Mouse (Mus musculus) myocyte (in vitro differentiated cells): ENCODE data around the gene Cep128.

Experiments
- MYOD1 ChIP-seq, 3 experiments: IDR thresholded peaks; one replicate each; pipeline ENCODE4 v1.6.1; 2011; ENCODE audit warnings: control low read depth in 2 of 3, low read depth in 2 of 3, mild to moderate bottlenecking in 2 of 3, moderate library complexity in 1 of 3; ENCODE audit not compliant: insufficient read length in 2 of 3, control insufficient read depth in 1 of 3
- POLR2A ChIP-seq: IDR thresholded peaks from one replicate; pipeline ENCODE4 v1.6.1; 2011; ENCODE audit warnings: low read depth, mild to moderate bottlenecking, control low read depth, moderate library complexity; ENCODE audit not compliant: insufficient read length
- TCF12 ChIP-seq: IDR thresholded peaks from one replicate; pipeline ENCODE4 v1.6.1; 2011; ENCODE audit warnings: mild to moderate bottlenecking, control low read depth; ENCODE audit not compliant: poor library complexity, insufficient read depth, severe bottlenecking
- USF1 ChIP-seq: IDR thresholded peaks from one replicate; pipeline ENCODE4 v1.6.1; 2011; ENCODE audit warnings: low read depth, mild to moderate bottlenecking, control low read depth, moderate library complexity

DNA sequence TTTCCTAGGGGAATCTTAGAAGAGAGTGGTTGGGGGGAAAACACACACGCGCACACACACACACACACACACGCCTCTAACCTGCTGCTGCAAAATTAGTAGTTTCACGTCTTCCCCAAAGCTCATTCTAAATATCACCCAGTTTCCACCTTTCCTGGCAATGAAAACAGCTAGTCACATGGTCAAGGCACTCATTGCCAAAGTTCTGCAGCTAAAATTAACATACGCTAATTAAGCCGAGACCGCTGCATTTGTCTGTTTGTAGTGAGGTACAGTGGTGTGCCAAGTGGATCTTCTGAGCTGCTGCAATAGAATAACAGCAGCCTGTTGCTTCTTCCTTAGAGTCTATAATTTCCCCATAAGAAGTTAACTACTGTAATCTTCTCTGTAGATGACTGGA is 32.6 kb upstream of the Cep128 start:
- TF ChIP-seq POLR2A (no peak), USF1 (no peak), TCF12 (no peak), MYOD1 (IDR thresholded peaks at IDR 0.05; ENCODE audit: control insufficient read depth in 1 of 3, insufficient read length in 2 of 3, low read depth in 2 of 3) (no peak)
